Mouse (Mus musculus) hindbrain, embryonic 11.5 days (tissue): Measurements from ENCODE around the gene Matk. TPM values are rescaled to one million over a fixed set of nuclear protein-coding genes. Genes with fewer than 3 reads are reported as not detected.
A peak's percentile ranks its signal among the peaks of the same experiment; 100 is the strongest.
"Not testable (repeated sequence)": the region's sequence is repeated elsewhere in the genome, so short reads cannot be mapped to it uniquely, and the experiment has no call there.

Experiments used
- ATAC-seq: fragments of 200-750 bp; cut with Nextera tagmentation; 2 replicates; pipeline ENCODE4 v1.8.0; 2017; ENCODE audit warnings: mild to moderate bottlenecking, moderate TSS enrichment, moderate library complexity; ENCODE audit not compliant: low FRiP score
- DNase-seq: peaks from one replicate; pipeline ENCODE4 v3.0.0-alpha.2; 2015; ENCODE audit warnings: low spot score
- H3K27ac ChIP-seq: fragments of 300-500 bp; sonication (generic); 2 replicates; pipeline ENCODE4 v1.5.1; 2014; ENCODE audit warnings: mild to moderate bottlenecking, low read depth, low read length
- H3K27me3 ChIP-seq: fragments of 300-500 bp; sonication (generic); 2 replicates; pipeline ENCODE4 v1.6.1; 2014; ENCODE audit warnings: mild to moderate bottlenecking, low read length, moderate library complexity, mixed read lengths; ENCODE audit not compliant: control insufficient read depth, insufficient read depth
- H3K36me3 ChIP-seq: fragments of 300-500 bp; sonication (generic); 2 replicates; pipeline ENCODE4 v1.6.1; 2014; ENCODE audit warnings: mild to moderate bottlenecking, low read length, moderate library complexity, mixed read lengths; ENCODE audit not compliant: control insufficient read depth, insufficient read depth
- H3K4me1 ChIP-seq: fragments of 300-500 bp; sonication (generic); replicated peaks from 2 replicates; pipeline ENCODE4 v1.6.1; 2014; ENCODE audit warnings: low read length, mixed read lengths; ENCODE audit not compliant: control insufficient read depth, insufficient read depth
- H3K4me2 ChIP-seq: fragments of 300-500 bp; sonication (generic); replicated peaks from 2 replicates; pipeline ENCODE4 v1.6.1; 2014; ENCODE audit warnings: mild to moderate bottlenecking, low read depth, low read length
- H3K4me3 ChIP-seq: fragments of 300-500 bp; sonication (generic); 2 replicates; pipeline ENCODE4 v1.5.1; 2014; ENCODE audit warnings: low read depth, low read length
- H3K9ac ChIP-seq: fragments of 300-500 bp; sonication (generic); 2 replicates; pipeline ENCODE4 v1.6.1; 2014; ENCODE audit warnings: low read depth, low read length
- H3K9me3 ChIP-seq: fragments of 300-500 bp; sonication (generic); 2 replicates; pipeline ENCODE4 v1.6.1; 2016; ENCODE audit warnings: low read length; ENCODE audit not compliant: control insufficient read depth
- WGBS: fragments of 180-500 bp; shearing (Covaris S2); extraction: QIAGEN DNeasy Blood & Tissue Kit; methylation state at CpG from one replicate; pipeline ENCODE4 v1.1.7; 2014; 5-methylcytosine and 5-hydroxymethylcytosine counted together
- polyA plus RNA-seq: library from polyadenylated mRNA; unstranded; fragments of >200 nt; fragmentation: Nextera tagmentation; extraction: Ambion mirVana; gene quantifications from 2 replicates; pipeline ENCODE4 v1.2.1, GENCODE M21; 2014

Matk gene
- polyA plus RNA-seq, 1 experiment from 2014 or later, result 3.1 TPM

DNA sequence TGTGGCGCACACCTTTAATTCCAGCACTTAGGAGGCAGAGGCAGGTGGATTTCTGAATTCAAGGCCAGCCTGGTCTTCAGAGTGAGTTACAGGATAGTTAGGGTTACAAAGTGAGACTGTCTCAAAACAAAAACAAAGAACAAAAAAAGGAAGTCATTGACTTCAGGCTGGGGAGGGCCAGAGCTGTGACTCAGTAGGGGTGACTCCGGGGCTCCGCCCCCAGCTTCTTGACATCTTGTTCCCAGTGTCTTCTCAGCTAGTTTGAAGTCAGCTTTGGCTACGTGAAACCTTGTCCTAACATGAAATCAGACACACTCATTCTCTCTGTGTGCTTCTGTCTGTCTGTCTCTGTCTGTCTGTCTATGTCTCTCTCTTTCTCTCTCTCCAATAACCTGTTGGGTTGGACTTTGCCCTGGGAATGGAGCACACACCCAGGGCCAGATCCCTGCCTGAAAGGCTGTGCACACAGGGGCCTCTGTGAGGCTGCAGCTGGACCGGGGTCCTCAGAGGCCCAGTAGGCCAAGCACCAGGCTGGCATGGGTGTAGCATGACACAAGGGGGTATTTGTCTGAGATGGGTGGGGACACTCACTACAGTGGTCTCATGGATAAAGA is 31.2 kb upstream of the Matk start:
- Histone ChIP-seq H3K4me1 (no peaks in the 10 kb centered on the region), H3K27ac (no peak overlapping the region), H3K9ac (no peak overlapping the region), H3K27me3 (no peaks in the 10 kb centered on the region), H3K4me3 (no peak overlapping the region), H3K9me3 (no peaks in the 10 kb centered on the region), H3K36me3 (no peaks in the 10 kb centered on the region), H3K4me2 (no peak overlapping the region)
- DNase-seq, result no peak
- WGBS, result 87% methylated on average over 5 of the region's 5 CpGs
- no peak for ATAC-seq

DNA sequence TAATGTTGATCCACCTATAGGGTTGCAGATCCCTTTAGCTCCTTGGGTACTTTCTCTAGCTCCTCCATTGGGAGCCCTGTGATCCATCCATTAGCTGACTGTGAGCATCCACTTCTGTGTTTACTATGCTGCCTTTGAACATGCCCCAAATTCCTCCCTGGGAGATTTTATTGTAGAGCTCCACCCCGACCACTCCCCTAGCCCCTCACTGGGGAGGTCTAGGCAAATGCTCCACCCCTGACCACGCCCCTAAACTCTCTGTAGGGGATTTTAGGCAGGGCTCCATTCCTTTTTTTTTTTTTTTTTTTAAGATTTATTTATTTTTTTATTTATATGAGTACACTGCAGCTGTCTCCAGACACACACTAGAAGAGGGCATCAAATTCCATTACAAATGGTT is 29.0 kb upstream of the Matk start:
- not testable (repeated sequence) for H3K4me2 ChIP-seq, H3K27ac ChIP-seq, H3K9ac ChIP-seq, H3K9me3 ChIP-seq, H3K4me1 ChIP-seq, DNase-seq, H3K27me3 ChIP-seq, ATAC-seq, H3K36me3 ChIP-seq, H3K4me3 ChIP-seq
- 65% methylated on average over 2 of the region's 2 CpGs for WGBS

DNA sequence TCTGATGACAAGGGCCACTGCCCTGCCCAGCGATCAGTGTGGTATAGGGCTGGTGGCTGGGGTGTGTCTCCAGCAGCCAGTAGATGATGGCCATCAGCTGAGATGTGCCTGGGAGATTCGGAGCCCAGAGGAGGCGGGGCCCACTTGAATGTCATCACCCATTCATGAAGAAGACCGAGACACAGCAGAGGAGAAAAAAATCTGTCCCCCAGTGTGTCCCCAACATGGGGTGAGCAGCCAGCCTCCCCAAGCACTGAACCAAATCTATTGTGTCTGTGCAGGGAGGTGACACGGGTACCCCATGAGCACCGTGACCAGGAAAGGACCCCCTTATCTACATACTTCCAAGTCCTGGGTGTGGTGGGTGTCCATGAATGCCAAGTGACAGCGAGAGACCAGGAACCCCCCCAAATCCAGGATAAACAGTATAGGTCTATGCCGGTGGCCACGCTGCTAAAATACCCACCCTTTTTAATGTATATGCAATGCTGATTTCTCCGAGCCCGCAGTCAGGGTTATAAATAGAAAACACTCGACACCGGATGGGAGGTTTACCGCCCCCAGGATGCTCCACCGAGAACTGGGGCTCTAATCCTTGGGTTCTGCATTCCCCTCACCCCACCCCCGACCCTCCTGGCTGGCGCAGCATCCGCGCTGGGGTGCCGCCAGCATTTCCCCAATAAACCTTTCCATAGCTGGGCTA is 22.8 kb upstream of the Matk start:
- H3K4me2 ChIP-seq, result peak overlapping the region; percentile 55
- peak overlapping the region; percentile 71 for H3K9ac ChIP-seq
- ATAC-seq (no peak), DNase-seq (peak; percentile 28)
- H3K27ac ChIP-seq, result peak overlapping the region; percentile 74
- peaks cover 3% of the 10 kb centered on the region; the same call in 1 of the 2 replicates for H3K4me1 ChIP-seq
- H3K9me3 ChIP-seq, result no peaks in the 10 kb centered on the region
- no peaks in the 10 kb centered on the region for H3K36me3 ChIP-seq
- WGBS, result 9% methylated on average over 20 of the region's 20 CpGs
- peak overlapping the region; percentile 56 for H3K4me3 ChIP-seq
- H3K27me3 ChIP-seq, result peaks cover 13% of the 10 kb centered on the region

DNA sequence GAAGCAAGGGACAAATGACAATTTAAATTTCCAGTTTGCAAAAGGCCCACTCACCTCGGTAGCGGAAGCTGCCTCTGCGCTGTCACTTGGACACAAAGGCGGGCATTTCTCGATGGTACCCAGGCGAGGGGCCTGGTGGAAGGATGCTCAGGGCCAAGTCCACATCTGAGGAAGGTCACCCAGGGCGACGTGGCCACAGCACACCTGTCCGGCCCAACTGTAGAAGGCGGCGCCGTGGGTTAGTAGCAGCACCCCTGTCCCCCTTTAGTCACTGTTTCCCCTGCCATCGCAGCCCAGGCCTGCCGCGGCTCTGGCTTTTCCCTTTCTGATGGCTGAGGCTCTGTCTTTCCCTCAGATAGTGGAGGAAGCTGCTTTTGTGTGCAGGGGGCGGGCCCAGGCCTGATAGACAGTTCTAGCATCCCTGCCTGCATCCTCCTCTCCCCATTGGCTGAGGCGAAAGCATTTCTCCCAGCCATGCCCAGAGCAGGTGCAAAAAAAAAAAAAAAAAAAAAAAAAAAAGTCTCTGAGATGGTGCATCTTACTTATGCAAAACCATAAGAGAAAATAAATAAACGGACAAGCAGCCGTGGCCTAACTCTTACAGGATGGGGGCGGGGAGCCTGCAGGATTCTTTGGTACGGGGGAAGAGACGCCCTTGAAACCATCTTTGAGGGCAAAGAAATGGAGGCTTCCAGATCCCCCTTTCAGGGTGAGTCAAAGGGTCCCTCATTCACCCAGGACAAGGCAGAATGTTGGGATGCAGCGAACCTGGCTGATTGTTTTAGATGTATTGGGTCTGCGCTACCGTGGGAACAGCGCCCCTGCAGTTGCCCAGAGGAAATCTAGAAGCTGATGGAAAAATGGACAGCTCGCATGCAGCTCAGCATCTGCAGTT is 22.1 kb upstream of the Matk start, which contains the start of gene Atcay:
Gene Atcay (minus strand): TSS at position 396 of the 895 bp plus-strand sequence.
- ATAC-seq, result peak; percentile 88
- WGBS, result 10% methylated on average over 27 of the region's 27 CpGs
- H3K4me2 ChIP-seq, result peak within 1 kb of the TSS; percentile 55
- peaks cover 3% of the 10 kb centered on the region; the same call in 1 of the 2 replicates for H3K4me1 ChIP-seq
- H3K4me3 ChIP-seq, result peak within 1 kb of the TSS; percentile 56
- peak; percentile 74 for DNase-seq
- H3K27me3 ChIP-seq, result peaks cover 13% of the 10 kb centered on the region
- H3K36me3 ChIP-seq, result no peaks in the 10 kb centered on the region
- peak within 1 kb of the TSS; percentile 74 for H3K27ac ChIP-seq
- H3K9me3 ChIP-seq, result no peaks in the 10 kb centered on the region
- peak within 1 kb of the TSS; percentile 71 for H3K9ac ChIP-seq

DNA sequence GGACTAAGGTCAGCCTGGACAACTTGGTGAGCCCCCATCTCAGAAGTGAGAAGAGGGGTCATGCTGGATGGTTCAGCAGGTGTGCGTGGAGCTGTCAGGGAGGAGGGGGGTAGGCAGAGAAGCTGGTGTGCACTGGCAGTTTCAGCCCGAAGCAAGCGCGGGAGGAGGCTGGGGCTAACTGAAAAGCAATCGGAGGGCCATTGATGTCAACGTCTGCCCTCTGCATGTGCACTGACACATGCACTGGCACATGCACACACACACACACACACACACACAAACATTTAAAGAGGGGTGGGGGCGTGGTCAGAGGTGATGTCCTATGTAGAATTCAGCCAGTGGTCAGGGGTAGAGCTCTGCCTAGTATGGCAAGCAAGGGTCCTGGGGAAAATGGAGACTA is 21.3 kb upstream of the Matk start:
- no peak overlapping the region for H3K9ac ChIP-seq
- DNase-seq, result no peak
- peaks cover 13% of the 10 kb centered on the region for H3K27me3 ChIP-seq
- no peak; the same call in 1 of the 2 replicates for ATAC-seq
- no peak overlapping the region for H3K4me3 ChIP-seq
- peak overlapping the region; percentile 55; the same call in 1 of the 2 replicates for H3K4me2 ChIP-seq
- 46% methylated on average over 7 of the region's 7 CpGs for WGBS
- no peaks in the 10 kb centered on the region for H3K36me3 ChIP-seq
- H3K27ac ChIP-seq, result no peak overlapping the region
- peaks cover 3% of the 10 kb centered on the region; the same call in 1 of the 2 replicates for H3K4me1 ChIP-seq
- no peaks in the 10 kb centered on the region for H3K9me3 ChIP-seq

DNA sequence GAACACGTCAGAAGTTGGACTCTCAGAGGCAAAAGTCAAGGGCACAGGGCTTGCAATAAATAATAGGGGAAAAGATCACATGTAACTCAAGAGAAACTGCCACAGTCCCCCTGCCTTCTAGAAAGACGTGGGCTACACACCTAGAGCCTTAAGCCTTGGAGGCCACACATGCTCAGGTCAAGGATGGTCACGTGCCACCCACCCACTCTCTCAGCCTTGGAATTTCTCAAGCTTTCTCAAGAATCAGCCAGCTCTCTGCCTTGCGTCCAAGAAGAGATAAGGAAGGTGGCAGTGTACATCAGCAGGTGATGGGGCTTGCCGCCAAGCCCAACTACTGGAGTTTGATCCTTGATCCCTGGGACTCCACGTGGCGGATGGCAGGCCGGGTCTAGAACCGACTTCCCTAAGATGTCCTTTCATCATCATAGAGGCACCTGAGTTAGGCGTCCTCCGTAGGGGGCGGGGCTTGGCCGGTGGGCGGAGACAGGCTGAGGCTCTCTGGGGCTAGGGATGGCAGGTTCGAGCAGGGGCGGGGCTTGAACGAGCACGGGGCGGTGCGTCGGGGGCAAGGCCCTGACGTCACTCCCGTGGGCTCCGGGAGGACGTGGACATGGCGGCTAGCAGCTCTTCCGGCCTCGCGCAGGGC is 20.0 kb upstream of the Matk start, which contains the start of gene Zfr2:
Gene Zfr2 (plus strand): TSS at position 576 of the 646 bp plus-strand sequence.
- no peaks in the 10 kb centered on the region for H3K36me3 ChIP-seq
- peaks cover 13% of the 10 kb centered on the region for H3K27me3 ChIP-seq
- H3K4me3 ChIP-seq, result peak within 1 kb of the TSS; percentile 77
- H3K9me3 ChIP-seq, result no peaks in the 10 kb centered on the region
- H3K4me2 ChIP-seq, result peak within 1 kb of the TSS; percentile 70
- DNase-seq (peak; percentile 86), ATAC-seq (peak; percentile 74)
- no peak within 1 kb of the TSS for H3K27ac ChIP-seq
- 6% methylated on average over 29 of the region's 29 CpGs for whole genome bisulfite sequencing
- peaks cover 3% of the 10 kb centered on the region; the same call in 1 of the 2 replicates for H3K4me1 ChIP-seq
- peak within 1 kb of the TSS; percentile 75 for H3K9ac ChIP-seq

DNA sequence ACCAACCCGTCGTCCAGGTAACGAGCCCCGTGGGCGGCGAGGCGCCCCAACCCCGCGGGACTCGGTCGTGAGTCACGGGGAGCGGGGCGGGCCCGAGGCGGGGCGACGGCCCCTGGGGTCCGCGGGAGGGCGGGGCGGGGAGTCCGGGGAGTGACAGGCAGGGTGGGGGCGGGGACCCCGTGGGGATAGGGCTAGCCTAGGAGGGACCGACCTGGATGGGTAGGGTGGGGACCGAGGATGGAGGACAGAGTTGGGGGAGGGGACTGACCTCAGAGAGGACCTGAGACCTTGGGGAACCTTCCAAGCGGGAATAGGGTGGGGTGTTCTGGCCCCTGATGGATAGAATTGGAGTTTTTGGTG is 19.5 kb upstream of the Matk start:
- DNase-seq (no peak), ATAC-seq (peak; percentile 63)
- H3K27ac ChIP-seq, result no peak overlapping the region
- H3K36me3 ChIP-seq, result no peaks in the 10 kb centered on the region
- peak overlapping the region; percentile 70 for H3K4me2 ChIP-seq
- no peaks in the 10 kb centered on the region for H3K9me3 ChIP-seq
- H3K27me3 ChIP-seq, result peaks cover 13% of the 10 kb centered on the region
- peak overlapping the region; percentile 75 for H3K9ac ChIP-seq
- H3K4me1 ChIP-seq, result peaks cover 3% of the 10 kb centered on the region; the same call in 1 of the 2 replicates
- WGBS, result 0% methylated on average over 12 of the region's 28 CpGs
- H3K4me3 ChIP-seq, result peak overlapping the region; percentile 77

DNA sequence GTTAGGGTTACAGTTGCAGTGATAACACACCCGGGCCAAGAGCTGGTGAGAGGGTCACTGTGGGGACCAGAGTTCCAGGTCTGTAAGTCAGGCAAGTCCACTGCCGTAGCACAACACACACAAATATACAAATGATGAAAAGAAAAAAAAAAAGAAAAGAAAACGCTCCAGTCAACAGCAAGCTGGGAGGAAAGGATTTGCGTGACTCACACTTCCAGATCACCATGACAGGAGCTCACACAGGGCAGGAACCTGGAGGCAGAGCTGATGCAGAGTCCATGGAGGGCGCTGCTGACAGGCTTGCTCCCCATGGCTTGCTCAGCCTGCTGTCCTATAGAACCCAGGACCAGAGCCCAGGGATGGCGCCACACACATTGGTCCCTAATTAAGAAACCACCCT is 18.5 kb upstream of the Matk start:
- no peak for ATAC-seq
- H3K4me1 ChIP-seq, result peaks cover 3% of the 10 kb centered on the region; the same call in 1 of the 2 replicates
- 71% methylated on average over 6 of the region's 6 CpGs for WGBS

More for the DNA sequence above, 18.5 kb upstream of the Matk start:
- Histone ChIP-seq H3K36me3 (no peaks in the 10 kb centered on the region), H3K9ac (no peak overlapping the region), H3K27ac (no peak overlapping the region), H3K4me2 (no peak overlapping the region), H3K9me3 (no peaks in the 10 kb centered on the region), H3K27me3 (peaks cover 10% of the 10 kb centered on the region), H3K4me3 (no peak overlapping the region)
- DNase-seq, result no peak
